Mouse (Mus musculus) left cerebral cortex, adult 18-20 months (tissue): ENCODE results near the gene Cmas. TPM values are rescaled to one million over a fixed set of nuclear protein-coding genes. Genes with fewer than 3 reads are reported as not detected.
A peak's percentile ranks its signal among the peaks of the same experiment; 100 is the strongest.

Source experiments
- DNase-seq, 2 experiments: peaks; one replicate each; pipeline ENCODE4 v3.0.0; 2021 to 2022; ENCODE audit warnings: low spot score in 2 of 2, mixed read lengths in 1 of 2
- total RNA-seq, 2 experiments: library from RNA; stranded (reverse); gene quantifications; 2 replicates each; pipeline ENCODE4 v1.2.3; 2021

Cmas gene
- total RNA-seq, 2 experiments from 2014 or later: 115 to 116 TPM

DNA sequence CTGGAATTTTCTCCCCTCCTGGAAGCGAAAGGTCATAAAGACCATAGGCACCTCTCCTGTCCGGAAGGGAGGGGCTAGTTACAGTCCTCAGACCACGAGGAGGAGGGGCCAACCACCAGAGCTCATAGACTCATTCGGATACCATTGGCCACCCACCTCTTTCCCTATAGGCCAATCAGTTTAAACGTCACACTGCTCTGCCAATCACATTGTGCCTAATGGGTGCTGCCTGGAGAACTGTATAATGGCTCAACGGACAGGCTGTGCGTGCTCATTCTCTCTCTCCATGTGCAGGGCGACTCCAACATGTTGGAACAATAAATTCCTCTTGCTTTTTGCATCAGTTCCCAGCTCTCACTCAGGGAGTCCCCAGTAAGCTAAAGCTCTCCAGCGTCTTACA lies 5.1 kb upstream of the Cmas start:
- no peak for DNase-seq

DNA sequence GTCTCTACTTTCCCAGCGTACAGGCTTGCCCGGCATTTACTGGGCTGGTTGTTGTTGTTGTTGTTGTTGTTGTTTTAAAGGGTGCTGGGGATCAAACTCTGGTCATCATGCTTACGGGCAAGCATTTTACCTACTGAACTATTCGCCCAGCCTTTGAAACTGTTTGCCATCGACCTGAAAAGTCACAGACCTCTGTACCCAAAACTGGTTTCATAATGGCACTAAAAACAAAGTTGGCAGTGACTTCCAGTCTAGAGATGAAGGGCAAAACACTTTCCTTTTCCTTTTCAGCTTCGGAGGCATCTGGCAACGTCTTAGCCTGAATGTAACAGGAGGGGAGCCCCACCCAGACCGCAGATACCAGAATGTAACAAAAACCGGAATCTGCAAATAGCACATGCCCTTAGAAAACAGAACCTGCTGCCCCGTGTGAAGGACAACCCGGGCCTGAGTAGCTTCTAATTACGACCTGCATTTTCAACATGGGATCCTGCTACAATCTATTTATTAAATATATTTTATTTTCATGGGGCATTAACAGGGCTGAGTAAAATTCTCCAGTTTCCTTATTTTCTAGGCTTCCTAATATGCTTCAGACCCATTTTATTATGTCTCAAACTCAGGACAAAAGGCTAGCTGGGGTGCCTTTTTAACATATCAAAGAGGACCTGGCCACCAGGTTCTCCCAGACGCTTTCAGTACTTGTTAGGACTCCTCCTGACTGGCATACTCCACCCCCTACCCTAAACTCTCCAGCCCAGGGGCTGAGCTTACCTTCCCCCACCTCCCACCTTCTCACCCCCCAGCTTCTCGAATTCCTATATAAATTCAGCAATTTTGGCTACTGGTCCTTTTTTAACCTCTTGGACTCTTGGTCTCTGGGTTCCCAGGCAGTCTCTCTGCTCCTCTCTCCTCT lies 3.9 kb upstream of the Cmas start:
- DNase-seq: no peak

- no peak for DNase-seq
Observed at GRCm38 (mm10) chr6:142757334-142757965, 964 bp downstream of the Cmas start.

DNA sequence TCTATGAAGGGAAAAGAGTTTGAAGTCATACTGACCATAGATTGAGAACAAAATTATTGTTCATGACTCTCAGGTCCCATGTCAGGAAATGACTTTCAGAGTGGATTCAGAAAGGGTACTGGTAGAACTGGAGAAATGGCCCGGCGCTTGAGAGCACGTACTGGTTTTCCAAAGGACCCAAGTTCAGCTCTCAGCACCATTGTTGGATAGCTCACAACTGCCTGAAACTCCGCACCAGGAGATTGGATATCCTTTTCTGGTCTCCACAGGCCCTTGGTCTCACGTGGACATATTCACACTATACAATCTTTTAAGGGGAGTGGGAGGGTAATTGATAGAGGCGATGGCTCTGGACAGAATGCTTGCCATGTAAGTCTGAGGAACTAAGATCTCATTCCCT lies 1.5 kb downstream of the Cmas start:
- DNase-seq: no peak

DNA sequence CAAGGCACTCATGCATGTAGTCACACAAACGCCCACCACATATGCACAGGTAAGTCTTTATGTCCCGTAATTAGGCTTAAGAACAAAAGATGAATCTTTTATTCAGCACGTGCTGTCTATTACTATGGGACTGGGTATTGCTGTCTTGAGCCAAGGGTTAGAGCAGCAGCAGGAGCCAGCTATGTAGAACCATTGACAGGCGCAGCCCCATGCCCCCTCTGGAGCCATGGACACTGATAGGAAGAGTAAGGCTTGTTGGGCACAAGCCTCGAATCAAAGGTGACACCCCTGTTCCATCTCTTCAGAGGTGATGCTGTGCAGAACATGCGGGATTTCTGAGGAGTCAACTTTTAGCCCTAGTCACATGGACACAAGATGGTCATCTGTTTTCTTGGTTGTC lies 2.1 kb downstream of the Cmas start:
- no peak for DNase-seq

- DNase-seq: no peak
Observed at GRCm38 (mm10) chr6:142759633-142760032, 3.1 kb downstream of the Cmas start.

GRCm38 (mm10) chr6:142764933-142765332 lies 8.4 kb downstream of the Cmas start:
- DNase-seq: no peak

DNA sequence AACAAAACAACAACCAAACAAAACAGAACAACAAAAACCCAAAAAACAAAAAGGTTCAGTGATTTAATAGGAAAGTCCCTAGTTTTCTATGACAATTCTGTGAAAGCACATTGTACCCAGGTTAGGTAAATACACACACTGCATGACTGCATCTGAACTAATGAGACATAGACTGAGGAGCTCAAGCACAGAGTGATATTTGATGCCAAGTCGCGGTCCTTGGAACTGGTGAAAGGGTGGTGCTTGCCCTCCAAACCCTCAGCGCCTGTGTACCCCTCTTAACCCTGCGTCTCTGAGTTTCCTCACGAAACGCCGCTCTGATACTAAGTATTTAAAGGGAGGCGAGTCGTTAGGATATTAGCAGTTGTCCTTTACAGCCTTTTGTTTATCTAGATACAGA lies 10.8 kb downstream of the Cmas start:
- no peak for DNase-seq

DNA sequence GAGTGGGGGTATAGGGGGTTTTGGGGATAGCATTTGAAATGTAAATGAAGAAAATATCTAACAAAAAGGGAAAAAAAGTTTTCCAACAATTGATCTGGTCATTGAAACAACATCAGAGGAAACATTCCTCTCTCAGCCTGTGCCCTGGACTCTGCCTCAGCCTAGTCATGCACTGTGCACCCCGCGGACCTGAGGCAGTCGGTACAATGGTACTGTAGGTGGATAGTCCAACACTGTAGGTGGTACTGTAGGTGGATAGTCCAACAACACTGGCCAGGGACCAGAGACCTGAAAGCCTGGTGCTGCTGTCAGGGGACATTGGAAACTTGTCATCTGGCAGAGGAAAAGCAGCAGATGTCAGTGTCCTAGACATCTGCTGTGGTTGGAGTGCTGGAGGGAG lies 13.4 kb downstream of the Cmas start:
- DNase-seq: no peak

- DNase-seq: no peak
Observed at GRCm38 (mm10) chr6:142771643-142772042, 15.2 kb downstream of the Cmas start.

GRCm38 (mm10) chr6:142773566-142773965 lies 17.1 kb downstream of the Cmas start:
- DNase-seq: no peak

GRCm38 (mm10) chr6:142776935-142777334 lies 20.4 kb downstream of the Cmas start:
- DNase-seq: no peak

DNA sequence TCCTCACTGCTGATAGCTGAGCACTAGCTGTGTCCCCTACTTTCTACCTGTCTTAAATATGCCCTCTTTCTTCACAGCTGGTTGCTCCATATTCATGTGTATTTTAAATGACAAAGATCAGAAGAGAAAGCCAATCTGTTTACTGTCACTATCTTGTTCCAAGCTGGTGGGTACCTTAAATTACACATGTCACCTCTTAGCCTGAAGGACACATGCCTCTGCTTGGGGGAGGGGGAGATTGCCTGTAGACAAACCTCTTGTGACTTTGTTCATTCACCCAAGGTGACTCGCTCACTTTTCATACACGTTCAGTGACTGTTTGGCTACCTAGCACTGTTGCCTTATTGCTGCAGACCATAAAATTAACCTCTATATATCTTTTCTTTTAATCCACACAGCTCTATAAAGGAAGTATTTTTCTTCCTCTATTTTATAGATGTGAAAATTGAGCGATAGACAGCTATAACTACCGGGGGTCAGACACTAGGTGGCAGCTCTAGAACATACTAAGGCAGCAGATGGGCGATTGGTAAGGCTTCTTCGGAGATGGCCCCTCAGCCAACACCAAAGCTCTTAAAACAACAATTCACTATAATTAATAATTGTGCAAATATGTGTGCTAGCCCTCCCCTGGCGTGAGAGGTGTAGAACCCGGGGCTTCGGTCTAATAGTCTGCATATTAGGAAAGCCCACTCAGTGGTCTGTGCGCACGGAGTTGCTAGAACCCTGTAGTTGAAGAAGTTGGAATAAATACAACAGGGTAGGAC lies 22.7 kb downstream of the Cmas start:
- DNase-seq: peak; percentile 42 to 64

DNA sequence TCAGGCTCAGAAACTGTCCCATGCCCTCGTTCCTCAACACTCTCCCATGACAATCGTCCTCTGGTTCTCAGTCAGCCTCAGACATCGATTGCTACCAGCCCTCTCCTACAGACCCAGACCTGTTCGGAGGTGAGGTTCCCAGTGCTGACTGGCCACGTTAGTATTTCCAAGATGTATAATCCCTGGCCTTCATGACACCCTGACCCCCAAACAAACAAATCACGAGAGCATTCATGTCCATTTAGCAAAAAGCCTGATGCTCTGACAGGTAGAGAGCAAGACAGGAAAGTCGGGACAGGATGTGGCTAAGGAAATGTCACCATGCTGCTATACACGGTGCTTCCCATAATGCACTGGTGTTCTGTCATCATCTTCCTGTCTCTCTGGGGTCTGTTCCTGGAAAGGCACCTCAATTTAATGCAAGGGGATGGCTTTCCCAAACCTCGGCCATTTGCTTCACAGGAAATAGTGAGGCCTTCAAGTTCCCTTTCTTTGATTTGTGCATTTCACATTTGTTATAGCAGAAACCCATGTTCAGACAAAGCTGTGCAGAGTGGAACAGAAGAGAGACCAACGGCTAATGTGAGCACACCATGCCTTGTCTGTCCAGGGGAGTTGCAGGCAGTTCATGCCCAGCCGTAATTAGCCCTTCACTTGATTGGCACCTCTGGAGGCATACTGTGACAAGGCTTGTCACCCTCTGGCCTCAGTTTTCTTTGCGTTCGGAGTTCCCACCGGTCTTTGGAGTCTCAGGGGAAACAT lies 23.5 kb downstream of the Cmas start:
- no peak for DNase-seq

DNA sequence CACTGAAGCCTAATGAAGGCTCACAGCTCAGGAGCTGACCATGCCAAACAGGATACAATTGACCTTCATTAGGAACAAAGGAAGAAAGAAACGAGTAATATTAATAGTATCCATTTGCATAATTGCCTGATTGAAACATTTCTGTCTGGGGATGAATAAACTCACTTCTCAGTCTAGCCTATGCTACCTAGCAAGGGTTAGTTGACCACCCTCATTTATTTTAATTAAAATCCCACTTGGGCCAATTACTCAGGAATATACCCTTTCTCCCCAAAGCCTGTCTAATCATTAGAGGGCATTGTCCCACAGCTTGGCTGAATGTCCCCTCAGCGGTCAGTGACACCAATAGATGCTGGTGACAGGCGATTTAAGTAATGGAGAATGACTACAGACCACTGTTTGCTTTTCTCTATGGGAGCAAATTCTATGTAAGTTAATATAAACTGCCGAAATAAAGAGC lies 24.1 kb downstream of the Cmas start:
- no peak for DNase-seq

- DNase-seq: no peak
Observed at GRCm38 (mm10) chr6:142781286-142781685, 24.8 kb downstream of the Cmas start.

DNA sequence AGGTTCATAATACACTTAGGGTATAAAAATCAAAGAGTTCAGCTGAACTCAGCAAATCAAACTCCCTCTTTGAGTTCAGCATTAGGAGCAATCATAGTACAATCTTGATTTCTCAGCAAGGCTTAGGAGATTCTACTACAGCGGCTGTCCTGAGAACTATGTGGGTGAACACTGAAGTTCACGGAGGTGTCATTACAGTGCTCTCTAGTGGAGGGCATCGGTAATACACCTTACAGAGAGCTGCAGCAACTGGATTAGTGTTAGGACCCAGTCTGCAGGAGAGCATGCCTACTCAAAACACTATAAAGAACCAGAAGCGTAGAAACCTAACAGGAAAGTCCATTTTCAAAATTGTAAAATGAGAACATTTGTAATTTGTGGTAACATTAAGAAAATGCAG lies 28.9 kb downstream of the Cmas start:
- DNase-seq: peak in 1 of 2 experiments; percentile 36

DNA sequence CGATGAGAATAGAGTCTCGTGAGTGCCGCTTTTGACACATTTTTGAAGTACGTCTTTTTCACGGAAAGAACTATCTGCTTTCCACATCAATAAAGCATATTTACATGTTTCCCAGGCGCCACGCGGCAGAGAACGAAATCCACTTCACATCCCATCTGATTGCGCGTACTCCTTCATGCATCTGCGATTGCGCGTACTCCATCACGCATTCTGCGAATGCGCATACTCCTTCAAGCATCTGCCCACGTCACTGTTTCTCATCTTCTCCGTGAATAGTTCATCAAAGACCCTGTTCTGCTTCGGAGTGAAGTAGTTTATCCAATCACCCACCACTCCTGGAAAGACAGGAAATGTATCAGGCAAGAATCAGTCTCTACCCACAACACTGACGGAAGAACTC lies 29.6 kb downstream of the Cmas start:
- no peak for DNase-seq

- DNase-seq: peak in 1 of 2 experiments; percentile 25
Observed at GRCm38 (mm10) chr6:142788042-142788987, 31.8 kb downstream of the Cmas start.

DNA sequence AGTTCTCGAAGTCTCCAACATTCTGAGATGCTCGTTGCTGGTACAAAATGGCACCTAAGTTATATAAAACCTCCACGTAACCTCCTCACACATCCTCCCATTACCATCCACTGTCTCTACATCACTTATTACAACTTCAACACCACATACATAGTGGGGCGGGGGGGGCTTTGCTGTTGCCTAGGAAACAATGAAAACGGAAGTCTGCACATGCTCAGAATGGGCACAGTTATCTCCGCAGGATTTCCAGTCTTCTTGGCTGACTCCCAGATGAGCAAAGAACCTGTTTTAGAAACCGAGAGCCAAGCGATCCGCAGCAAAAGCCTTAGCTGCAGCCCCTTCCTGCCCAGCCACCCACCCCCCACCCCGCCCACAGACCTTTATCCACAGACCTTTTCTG lies 33.2 kb downstream of the Cmas start:
- DNase-seq: no peak
